Mouse (Mus musculus): ENCODE measurements around the gene Fgf18. TPM values are rescaled to one million over a fixed set of nuclear protein-coding genes. Genes with fewer than 3 reads are reported as not detected.

Gene Fgf18
- polyA plus RNA-seq, 1 experiment from 2014 or later, result 0.56 TPM

DNA sequence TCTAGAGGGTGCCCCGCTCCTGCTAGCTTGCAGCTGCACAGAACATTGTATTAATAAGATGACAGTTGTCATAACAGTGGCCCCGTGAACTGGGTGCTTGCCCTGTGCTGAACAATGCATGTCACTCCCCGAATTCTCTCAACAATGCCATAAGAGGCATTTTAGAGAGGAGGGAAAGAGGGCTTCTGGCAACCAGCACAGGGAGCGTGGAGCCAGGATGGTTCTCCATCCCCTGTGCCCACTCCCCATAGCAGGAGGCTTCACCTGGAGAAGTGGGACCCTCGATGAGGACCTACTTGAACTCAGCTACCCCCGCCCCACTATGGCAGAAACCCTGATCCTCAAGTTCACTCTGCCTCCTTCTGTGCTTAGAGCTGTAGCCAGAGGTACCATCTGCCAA is 67.8 kb downstream of the Fgf18 start:
- H3K4me1 ChIP-seq (replicated peaks; ENCODE audit: control insufficient read depth, insufficient read depth, low read length), result no peaks in the 10 kb centered on the region
- no peaks in the 10 kb centered on the region for H3K9me3 ChIP-seq (ENCODE audit: control insufficient read depth, low read length)
- DNase-seq (ENCODE audit: low spot score), result no peak

GRCm38 (mm10) chr11:33078036-33078435 is 69.2 kb downstream of the Fgf18 start:
- H3K9me3 ChIP-seq (ENCODE audit: control insufficient read depth, low read length), result no peaks in the 10 kb centered on the region
- no peak overlapping the region for H3K9ac ChIP-seq (ENCODE audit: low read depth, low read length)
- no peaks in the 10 kb centered on the region for H3K36me3 ChIP-seq (ENCODE audit: control insufficient read depth, insufficient read depth, low read length)
- H3K4me3 ChIP-seq (ENCODE audit: low read depth, low read length), result no peak overlapping the region
- H3K27me3 ChIP-seq (replicated peaks; ENCODE audit: control insufficient read depth, insufficient read depth, low read length), result no peaks in the 10 kb centered on the region; the same call in none of the 2 replicates
- no peak overlapping the region for H3K4me2 ChIP-seq
- ATAC-seq (replicated peaks; ENCODE audit: low FRiP score) (no peak), DNase-seq (ENCODE audit: low spot score) (no peak)
- 45% methylated on average over 7 of the region's 7 CpGs for WGBS
- no peak overlapping the region for H3K27ac ChIP-seq (ENCODE audit: low read depth, low read length)
- no peaks in the 10 kb centered on the region for H3K4me1 ChIP-seq (replicated peaks; ENCODE audit: control insufficient read depth, insufficient read depth, low read length)

More for the DNA sequence above, 67.8 kb downstream of the Fgf18 start:
- no peaks in the 10 kb centered on the region for H3K36me3 ChIP-seq (ENCODE audit: control insufficient read depth, insufficient read depth, low read length)
- WGBS, result 53% methylated on average over 6 of the region's 6 CpGs
- ATAC-seq (replicated peaks; ENCODE audit: low FRiP score), result no peak
- no peak overlapping the region for H3K27ac ChIP-seq (ENCODE audit: low read depth, low read length)
- H3K4me2 ChIP-seq, result no peak overlapping the region
- no peak overlapping the region for H3K9ac ChIP-seq (ENCODE audit: low read depth, low read length)
- H3K4me3 ChIP-seq (ENCODE audit: low read depth, low read length), result no peak overlapping the region
- no peaks in the 10 kb centered on the region; the same call in none of the 2 replicates for H3K27me3 ChIP-seq (replicated peaks; ENCODE audit: control insufficient read depth, insufficient read depth, low read length)

DNA sequence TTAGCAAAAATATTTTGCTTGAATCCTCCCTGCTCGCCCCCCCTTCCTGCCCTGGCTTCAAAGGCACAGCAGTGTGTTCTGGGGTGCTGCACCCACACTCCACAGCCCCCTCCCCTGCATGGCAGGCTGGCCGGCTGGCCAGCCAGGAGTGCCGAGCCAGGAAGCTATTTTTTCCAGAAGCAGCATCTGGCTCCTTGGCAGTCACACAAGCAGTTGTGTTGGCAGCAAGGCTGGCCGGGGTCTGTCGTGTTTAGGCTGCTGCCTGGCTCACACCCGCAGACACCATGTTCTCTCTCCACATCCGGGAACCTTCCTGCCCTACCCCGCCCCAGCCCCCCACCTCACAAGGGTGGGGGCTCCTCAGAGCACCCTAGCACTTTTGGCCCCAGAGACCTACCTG is 71.9 kb downstream of the Fgf18 start:
- no peaks in the 10 kb centered on the region for H3K9me3 ChIP-seq (ENCODE audit: control insufficient read depth, low read length)
- H3K4me3 ChIP-seq (ENCODE audit: low read depth, low read length), result no peak overlapping the region
- no peak overlapping the region for H3K9ac ChIP-seq (ENCODE audit: low read depth, low read length)
- ATAC-seq (replicated peaks; ENCODE audit: low FRiP score), result no peak
- no peaks in the 10 kb centered on the region for H3K4me1 ChIP-seq (replicated peaks; ENCODE audit: control insufficient read depth, insufficient read depth, low read length)
- H3K4me2 ChIP-seq, result no peak overlapping the region
- no peaks in the 10 kb centered on the region for H3K36me3 ChIP-seq (ENCODE audit: control insufficient read depth, insufficient read depth, low read length)
- H3K27ac ChIP-seq (ENCODE audit: low read depth, low read length), result no peak overlapping the region
- 70% methylated on average over 8 of the region's 8 CpGs for WGBS
- H3K27me3 ChIP-seq (replicated peaks; ENCODE audit: control insufficient read depth, insufficient read depth, low read length), result no peaks in the 10 kb centered on the region; the same call in none of the 2 replicates
- DNase-seq (ENCODE audit: low spot score), result no peak

DNA sequence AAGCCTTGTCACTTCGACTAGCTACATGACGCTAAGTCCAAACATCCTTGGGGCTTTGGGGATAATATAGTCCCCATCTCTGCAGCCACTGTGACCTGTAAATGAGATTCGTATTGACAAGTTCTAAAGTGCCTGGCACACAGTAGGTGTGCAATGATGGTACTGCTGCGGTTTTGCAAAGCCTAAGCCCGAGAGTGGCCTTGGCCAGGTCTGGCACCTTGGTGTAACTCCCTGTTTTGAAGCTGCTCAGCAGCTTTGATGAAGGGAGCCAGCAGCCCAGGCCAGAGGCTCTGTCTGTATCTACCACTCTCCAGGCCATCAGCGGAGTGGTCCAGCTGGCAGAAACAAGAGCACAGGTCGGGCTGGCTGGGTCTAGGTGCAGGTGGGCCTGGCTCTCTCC is 72.7 kb downstream of the Fgf18 start:
- Histone ChIP-seq H3K9me3 (ENCODE audit: control insufficient read depth, low read length) (no peaks in the 10 kb centered on the region), H3K4me3 (ENCODE audit: low read depth, low read length) (no peak overlapping the region), H3K4me2 (no peak overlapping the region), H3K27me3 (replicated peaks; ENCODE audit: control insufficient read depth, insufficient read depth, low read length) (no peaks in the 10 kb centered on the region; the same call in 1 of the 2 replicates), H3K4me1 (replicated peaks; ENCODE audit: control insufficient read depth, insufficient read depth, low read length) (no peaks in the 10 kb centered on the region), H3K9ac (ENCODE audit: low read depth, low read length) (no peak overlapping the region), H3K27ac (ENCODE audit: low read depth, low read length) (no peak overlapping the region), H3K36me3 (ENCODE audit: control insufficient read depth, insufficient read depth, low read length) (no peaks in the 10 kb centered on the region)
- no peak for ATAC-seq (replicated peaks; ENCODE audit: low FRiP score)
- DNase-seq (ENCODE audit: low spot score), result no peak
- WGBS, result 65% methylated on average over 7 of the region's 7 CpGs

- Histone ChIP-seq H3K27me3 (replicated peaks; ENCODE audit: control insufficient read depth, insufficient read depth, low read length) (no peaks in the 10 kb centered on the region), H3K36me3 (ENCODE audit: control insufficient read depth, insufficient read depth, low read length) (no peaks in the 10 kb centered on the region), H3K4me3 (ENCODE audit: low read depth, low read length) (no peak overlapping the region), H3K9me3 (ENCODE audit: control insufficient read depth, low read length) (no peaks in the 10 kb centered on the region), H3K4me1 (replicated peaks; ENCODE audit: control insufficient read depth, insufficient read depth, low read length) (no peaks in the 10 kb centered on the region), H3K9ac (ENCODE audit: low read depth, low read length) (no peak overlapping the region), H3K4me2 (no peak overlapping the region), H3K27ac (ENCODE audit: low read depth, low read length) (no peak overlapping the region)
- ATAC-seq (replicated peaks; ENCODE audit: low FRiP score) (no peak), DNase-seq (ENCODE audit: low spot score) (no peak)
- 79% methylated on average over 5 of the region's 5 CpGs for WGBS
Measured at GRCm38 (mm10) chr11:33071358-33071922, 75.8 kb downstream of the Fgf18 start.

DNA sequence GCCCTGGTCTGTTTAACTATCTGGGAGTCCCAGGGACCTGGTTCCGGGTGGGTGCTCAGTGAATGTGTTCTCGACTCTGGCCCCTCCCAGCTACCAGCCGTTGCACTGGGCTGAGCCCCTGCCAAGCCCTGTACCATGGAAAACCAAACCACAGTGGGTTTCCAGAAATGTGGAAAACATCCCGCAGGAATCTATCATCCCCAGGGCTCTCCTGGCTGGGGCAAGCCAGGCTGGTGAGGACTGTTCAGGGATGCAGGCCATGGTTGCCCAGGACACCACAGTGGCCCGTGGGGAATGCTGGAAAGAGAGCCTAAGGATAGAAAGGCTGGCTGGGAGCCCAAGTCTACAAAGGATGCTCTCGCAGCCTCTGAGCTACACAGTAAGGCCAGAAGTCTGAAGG is 76.7 kb downstream of the Fgf18 start:
- H3K27ac ChIP-seq (ENCODE audit: low read depth, low read length), result no peak overlapping the region
- no peak for ATAC-seq (replicated peaks; ENCODE audit: low FRiP score)
- no peak for DNase-seq (ENCODE audit: low spot score)

More for the DNA sequence above, 76.7 kb downstream of the Fgf18 start:
- H3K4me3 ChIP-seq (ENCODE audit: low read depth, low read length), result no peak overlapping the region
- no peak overlapping the region for H3K4me2 ChIP-seq
- no peaks in the 10 kb centered on the region for H3K36me3 ChIP-seq (ENCODE audit: control insufficient read depth, insufficient read depth, low read length)
- no peak overlapping the region for H3K9ac ChIP-seq (ENCODE audit: low read depth, low read length)
- H3K4me1 ChIP-seq (replicated peaks; ENCODE audit: control insufficient read depth, insufficient read depth, low read length), result no peaks in the 10 kb centered on the region
- 76% methylated on average over 6 of the region's 6 CpGs for WGBS
- no peaks in the 10 kb centered on the region for H3K9me3 ChIP-seq (ENCODE audit: control insufficient read depth, low read length)
- H3K27me3 ChIP-seq (replicated peaks; ENCODE audit: control insufficient read depth, insufficient read depth, low read length), result no peaks in the 10 kb centered on the region

Other genes starting within 250 kb of the Fgf18 start
- 1,827 and 1,921 TPM in 2 replicates for gene Npm1, start 15.8 kb upstream of the Fgf18 start, polyA plus RNA-seq (2014; fragmentation: Nextera tagmentation; extraction: Ambion mirVana)
- gene Tlx3, start 56.2 kb upstream of the Fgf18 start, polyA plus RNA-seq (2014; fragmentation: Nextera tagmentation; extraction: Ambion mirVana), result not detected in 2 replicates
- gene Gm12117, start 129.3 kb upstream of the Fgf18 start, polyA plus RNA-seq (2014; fragmentation: Nextera tagmentation; extraction: Ambion mirVana), result not detected in 2 replicates

Data from liver, embryonic 11.5 days (tissue).